Mouse (Mus musculus) adrenal gland, postnatal 36 days (tissue): Measurements from ENCODE around the gene Gm20431. TPM values are rescaled to one million over a fixed set of nuclear protein-coding genes. Genes with fewer than 3 reads are reported as not detected.
"Not testable (repeated sequence)": the region's sequence is repeated elsewhere in the genome, so short reads cannot be mapped to it uniquely, and the experiment has no call there.

ENCODE experiments used
- DNase-seq, 2 experiments: peaks; one replicate each; pipeline ENCODE4 v3.0.0; 2021; ENCODE audit warnings: mixed read lengths in 1 of 2
- total RNA-seq, 2 experiments: library from RNA; stranded (reverse); gene quantifications; 2 replicates each; pipeline ENCODE4 v1.2.3; 2021

Gene Gm20431
- total RNA-seq, 2 experiments from 2014 or later: 8.9 to 25.9 TPM

DNA sequence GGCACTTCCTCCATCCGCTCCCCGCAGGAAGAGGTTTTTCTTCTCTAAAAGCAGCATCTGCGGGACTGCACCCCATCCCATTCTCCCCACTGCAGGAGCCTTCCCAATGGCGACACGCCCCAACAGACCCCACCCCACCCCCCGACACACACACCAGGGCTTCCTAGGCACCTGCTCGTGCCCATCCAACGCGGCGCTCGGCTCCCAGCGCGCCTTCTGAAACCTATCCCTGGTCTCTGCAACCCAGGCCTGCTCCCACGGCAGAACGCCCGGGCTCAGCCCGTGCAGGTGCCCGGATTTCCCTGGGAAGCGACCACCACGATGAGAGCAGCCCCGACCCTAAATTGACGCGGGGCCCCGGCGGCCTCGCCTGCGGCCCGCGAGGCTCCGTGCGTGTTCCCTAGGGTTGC is 30.1 kb downstream of the Gm20431 start:
- DNase-seq: peak in 1 of 2 experiments; percentile 34

DNA sequence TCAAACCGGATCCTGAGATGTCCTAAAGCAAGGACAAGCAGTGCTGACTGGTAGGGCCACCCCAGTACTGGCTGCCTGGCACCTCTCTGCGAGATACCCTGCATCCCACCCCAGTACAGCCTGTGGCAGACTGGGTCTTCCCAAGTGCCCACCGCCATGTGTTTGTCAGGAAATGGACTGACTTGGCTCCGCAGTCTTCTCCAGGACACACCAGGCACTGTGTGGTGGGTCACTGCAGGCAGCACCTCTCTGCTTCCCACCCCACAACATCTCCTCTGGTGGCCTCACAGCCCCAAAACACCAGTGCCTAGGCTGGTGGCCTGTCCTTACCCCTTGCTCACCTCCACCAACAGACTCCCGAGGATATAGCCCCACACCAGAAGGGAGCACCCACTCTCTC is 30.9 kb downstream of the Gm20431 start:
- DNase-seq: no peak

GRCm38 (mm10) chr2:167629665-167630209 is 31.6 kb downstream of the Gm20431 start:
- no peak for DNase-seq

GRCm38 (mm10) chr2:167628872-167629271 is 32.4 kb downstream of the Gm20431 start:
- DNase-seq: no peak

DNA sequence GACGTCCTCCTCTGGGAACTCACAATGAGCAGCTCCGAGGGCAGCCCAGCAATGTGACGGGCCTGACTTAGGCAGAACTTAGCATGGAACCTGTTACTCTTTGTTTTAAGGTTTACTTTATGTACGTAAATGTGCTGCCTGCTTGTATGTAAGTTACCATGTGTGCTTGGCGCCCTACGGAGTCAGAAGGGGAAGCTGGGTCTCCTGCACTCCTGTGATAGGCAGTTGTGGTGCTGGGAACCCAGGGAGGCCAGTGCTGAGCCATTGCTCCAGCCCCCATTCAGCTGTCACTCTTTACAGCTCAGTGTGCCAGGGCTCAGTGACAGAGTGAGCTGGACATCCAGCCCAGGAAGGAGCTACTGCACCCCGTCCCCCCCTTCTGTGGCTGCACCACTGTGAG is 34.3 kb downstream of the Gm20431 start:
- DNase-seq: no peak

- DNase-seq: no peak
Measured at GRCm38 (mm10) chr2:167625670-167626069, 35.6 kb downstream of the Gm20431 start.

DNA sequence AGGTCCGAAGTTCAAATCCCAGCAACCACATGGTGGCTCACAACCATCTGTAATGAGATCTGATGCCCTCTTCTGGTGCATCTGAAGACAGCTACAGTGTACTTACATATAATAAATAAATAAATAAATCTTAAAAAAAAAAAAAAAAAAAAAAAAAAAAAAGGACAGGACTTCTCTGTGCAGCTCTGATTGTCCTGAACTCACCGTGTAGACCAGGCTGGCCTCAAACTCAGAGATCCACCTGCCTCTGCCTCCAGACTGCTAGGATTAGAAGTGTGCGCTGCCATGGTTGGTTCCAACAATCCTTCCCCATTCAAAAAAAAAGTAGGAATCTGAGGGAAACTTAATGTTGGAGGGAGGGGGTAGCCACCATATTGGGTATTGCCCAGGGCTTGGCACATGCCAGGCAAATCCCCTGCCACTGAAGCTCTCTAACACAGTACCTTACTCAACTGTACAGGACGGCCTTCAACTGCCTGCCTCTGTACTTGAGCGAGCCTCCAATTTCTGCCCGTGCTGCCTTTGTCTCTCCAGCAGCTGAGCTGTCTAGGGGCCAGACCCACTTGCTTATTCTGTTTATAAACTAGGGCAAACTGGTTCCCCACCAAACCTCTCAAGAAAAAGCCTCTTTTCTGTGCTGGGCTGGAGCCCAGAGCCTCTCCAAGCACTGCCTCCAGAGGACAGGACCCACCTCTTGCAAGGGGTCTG is 36.8 kb downstream of the Gm20431 start:
- no peak for DNase-seq

- DNase-seq: no peak
Measured at GRCm38 (mm10) chr2:167622965-167623364, 38.3 kb downstream of the Gm20431 start.

DNA sequence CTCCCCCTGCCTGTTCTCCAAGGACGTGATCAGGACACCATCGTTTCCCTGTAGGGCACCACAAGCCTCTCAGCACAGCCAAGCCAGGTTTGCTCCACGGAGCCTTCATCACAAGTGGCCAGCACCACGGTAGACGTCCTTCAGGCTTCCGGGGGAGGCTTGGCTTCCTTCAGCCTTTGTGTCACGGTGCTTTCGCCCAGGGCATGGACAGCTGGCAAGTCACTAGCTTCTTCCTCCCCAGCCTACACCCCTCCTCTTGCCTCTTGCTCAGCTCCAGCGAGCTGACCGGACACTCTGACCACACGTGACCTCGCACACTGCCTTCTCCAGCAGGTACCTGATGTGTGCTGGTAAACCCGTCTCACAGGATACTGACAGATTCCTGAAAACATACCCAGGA is 38.9 kb downstream of the Gm20431 start:
- peak in 1 of 2 experiments; percentile 37 for DNase-seq

DNA sequence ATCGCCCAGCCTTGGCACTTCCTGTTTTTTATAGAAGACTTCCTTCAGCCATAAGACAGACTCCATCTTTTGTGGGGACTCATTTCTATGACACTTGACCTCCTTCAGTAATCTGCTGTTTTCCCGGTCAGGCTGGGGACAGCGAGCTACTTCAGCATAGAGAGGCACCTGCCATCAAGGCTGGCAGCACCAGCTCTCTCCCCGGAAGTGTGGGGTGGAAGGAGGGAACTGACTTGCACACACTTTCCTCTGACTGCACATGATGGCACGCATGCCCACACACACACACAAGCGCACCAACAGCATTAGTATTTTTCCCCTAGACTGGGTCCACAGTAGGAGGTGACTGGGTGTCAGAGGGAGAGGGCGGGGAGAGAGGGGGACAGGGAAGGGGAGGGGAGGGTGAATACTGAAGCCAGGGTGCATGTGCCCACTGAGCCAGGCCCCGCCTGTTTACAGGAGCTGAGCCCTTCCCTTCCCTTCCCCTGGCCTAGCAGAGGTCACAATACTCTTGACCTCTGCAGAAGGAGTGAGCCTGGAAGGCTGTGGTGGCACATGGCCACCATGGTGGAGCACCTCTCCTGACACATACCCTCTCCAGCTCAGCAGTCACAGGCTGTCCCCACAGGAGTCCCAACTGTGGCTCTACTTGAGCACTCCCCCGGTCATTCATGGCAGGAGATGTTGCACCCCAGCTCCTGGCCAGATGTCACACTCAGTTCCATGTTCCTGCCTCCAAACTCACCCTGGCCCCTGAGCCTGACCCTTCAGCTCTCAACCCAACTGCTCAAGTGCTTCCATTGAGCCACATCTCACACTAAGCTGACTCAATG is 39.8 kb downstream of the Gm20431 start:
- no peak for DNase-seq

DNA sequence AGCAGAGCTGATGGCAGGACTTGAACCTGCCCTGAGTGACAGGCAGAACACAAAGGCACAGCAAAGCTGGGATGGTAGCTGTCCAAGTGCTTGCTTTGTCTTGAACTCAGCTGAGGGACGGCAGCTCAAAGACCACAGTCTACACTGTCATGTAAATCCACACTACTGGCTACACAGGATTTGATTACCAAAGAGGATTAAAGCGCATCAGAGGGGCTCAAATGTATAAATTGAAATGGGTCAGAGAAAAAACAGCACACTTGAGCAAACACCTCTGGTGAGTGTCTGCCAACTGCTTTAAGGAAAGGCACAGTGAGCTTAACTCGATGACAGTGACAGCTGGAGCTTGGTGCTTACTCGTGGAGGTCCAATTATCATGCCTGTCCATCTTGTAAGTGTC is 43.8 kb downstream of the Gm20431 start:
- no peak for DNase-seq

DNA sequence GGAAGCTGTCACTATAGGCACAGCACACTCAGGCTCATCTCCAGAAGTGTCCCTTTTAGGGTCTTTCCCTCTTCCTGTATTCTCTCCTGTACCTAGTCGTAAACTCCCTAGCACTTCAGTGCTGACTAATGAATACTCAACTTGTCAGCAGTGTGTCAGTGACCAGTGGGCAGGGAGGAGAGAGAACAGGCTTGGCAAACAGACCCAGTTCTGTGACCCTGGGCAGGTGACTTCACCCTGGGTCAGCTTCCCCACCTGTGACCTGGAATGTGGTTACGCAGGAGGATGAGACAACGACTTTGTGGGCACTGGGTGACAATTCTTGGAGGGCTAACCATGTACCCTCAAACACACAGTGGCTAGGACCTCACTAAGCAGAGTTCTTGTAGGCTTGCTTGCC is 44.3 kb downstream of the Gm20431 start:
- DNase-seq: no peak

GRCm38 (mm10) chr2:167613335-167613734 is 48.0 kb downstream of the Gm20431 start:
- DNase-seq: not testable (repeated sequence)

- no peak for DNase-seq
Measured at GRCm38 (mm10) chr2:167612122-167612521, 49.2 kb downstream of the Gm20431 start.

DNA sequence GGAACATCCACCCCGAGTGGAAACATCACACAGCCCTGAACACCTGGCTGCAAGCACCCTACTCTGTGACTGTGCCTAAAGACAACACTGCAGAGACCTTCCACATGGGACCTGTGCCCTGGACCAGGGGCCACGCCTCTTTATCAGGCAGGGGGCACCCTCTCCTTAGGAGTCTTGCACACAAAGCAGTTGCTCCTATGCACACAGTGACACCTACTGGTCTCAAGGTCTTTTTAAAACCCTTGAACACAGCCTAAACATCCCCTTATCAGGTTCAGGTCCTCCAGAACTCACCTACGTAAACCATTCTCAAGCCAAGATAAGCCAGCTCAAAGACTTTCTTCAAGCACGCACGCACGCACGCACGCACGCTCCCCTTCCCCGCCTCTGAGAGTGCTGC is 50.0 kb downstream of the Gm20431 start:
- DNase-seq: no peak

DNA sequence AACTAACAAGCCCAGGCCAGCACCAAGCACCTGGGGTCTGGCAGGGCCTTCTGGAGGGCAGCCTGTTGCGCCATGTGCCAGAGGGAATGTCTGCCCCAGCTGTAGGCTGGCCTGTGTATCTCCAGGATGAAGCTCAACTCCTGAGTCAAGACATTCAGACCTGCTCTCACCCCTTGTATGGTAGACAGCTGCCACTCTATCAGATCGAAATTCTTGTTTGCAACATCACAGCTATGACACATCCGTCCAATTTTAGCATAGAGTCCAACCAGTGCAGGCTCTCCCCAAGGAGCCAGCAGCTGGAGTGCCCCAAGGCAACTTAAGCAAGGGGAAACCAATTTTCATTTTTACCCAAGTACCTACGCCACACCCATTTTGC is 54.6 kb downstream of the Gm20431 start:
- no peak for DNase-seq

GRCm38 (mm10) chr2:167605817-167606744 is 55.2 kb downstream of the Gm20431 start:
- no peak for DNase-seq

DNA sequence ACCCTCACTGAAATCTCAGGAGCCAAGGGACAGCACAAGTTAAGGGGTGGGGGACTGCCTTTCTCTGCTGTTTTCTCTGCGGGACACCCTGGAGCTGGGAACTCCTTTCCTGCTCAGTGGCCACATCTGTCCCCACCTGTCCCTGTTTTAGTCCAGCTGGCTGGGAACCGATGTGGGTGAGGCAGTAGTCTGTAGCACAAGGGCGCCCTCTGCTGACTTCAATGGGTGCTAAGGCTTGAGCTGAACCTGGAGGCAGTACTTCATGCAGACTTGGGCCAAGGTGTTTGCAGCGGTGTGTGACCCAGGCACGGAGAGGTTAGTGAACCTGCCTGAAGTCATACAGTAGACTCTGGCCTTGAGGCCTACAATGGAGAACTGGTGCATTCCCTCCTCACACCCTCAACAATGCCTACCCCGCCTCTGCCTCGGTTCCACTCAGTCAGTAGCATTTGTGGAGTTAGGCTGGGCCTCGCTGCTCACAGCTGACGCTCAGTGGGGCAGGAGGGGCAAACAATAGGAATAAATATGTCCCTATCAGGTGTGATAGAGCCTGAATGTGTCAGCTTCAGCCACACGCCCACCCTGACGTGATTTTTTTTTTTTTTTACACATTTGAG is 56.0 kb downstream of the Gm20431 start:
- DNase-seq: peak; percentile 92 to 93

DNA sequence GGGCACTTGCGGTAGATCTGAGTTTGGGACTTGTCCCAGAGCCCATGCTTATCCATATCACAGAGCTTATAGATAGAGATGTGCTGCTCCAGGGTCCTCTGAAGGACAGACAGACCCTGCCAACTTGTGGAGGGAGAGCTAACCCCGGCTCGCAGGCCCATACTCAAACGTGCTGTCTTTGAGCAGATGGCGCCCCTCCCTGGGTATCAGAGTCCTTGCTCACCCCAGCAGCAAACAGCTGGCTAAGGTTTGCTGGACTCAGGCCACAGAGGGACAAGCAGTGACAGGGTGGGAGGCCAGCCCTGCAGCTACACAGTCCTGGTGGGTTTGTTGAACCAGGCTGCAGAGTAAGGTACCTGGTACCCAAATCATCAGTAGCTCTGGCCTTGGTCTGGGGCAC is 58.3 kb downstream of the Gm20431 start:
- DNase-seq: peak; percentile 38 to 52

DNA sequence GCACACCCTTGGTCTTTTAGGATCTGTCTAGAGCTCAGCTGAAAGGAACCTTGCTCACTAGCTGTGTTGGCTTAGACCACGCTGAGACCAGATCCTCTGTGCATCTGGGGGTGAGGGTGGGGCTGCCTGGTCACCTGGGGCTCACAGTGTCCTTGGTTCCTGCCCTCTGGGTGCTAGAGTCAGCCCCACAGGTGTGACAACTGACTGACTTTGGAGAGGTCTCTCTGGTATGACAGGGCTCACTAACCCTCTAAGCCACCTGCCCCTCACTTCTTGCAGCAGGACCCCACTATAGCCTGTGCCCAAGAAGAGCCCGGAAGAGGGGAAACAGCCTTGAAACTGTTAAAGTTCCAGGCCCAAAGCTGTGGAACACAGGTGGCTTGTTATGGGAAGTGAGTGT is 58.9 kb downstream of the Gm20431 start:
- no peak for DNase-seq

- DNase-seq: no peak
Measured at GRCm38 (mm10) chr2:167600481-167600995, 60.8 kb downstream of the Gm20431 start.
